1 mouse cellular context compared by ENCODE assay signal in the genomic region with DNA sequence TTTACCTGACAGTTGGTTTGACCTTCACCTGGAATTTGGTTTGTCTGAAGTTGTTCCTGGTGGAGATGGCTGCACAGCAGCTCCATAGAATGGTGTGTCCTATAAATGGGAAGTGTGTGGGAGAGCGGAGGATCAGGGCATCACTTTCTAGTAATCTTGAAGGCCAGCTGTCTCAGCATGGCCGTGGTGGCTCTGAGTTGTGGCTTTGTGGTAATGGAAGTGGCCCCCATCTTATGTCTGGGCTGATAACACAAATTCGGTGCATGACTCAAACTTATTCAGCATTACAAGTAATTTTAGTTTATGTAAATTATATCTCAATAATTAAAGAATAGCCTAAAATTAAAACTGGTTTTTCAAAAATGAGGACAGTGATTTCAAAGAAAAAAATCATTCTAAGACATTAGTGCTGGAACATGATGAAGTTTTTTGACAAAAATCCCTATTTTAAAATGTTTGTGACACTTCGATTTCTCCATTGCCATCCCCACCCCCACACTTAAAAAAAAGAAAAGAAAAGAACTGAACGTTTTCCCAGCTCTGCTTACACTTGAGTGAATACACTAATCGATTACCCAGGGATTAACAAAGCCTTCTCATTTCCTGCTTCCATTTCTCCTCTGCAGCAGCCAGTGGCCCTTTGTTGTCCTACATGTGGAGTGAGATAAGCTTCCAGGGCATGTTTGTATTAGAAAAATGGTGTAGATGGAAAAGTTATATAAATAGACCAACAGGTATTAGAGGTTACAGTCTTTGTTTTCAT.
A peak's percentile ranks its signal among the peaks of the same experiment; 100 is the strongest.
TF ChIP-seq lines count a peak whose summit lies in the region.

No protein-coding gene starts in this region.

TF ChIP-seq in MEL, 35 proteins besides CTCF, POLR2A, EP300 and RAD21 (continued from another document):
- TF ChIP-seq HCFC1 (IDR thresholded peaks at IDR 0.05; ENCODE audit: low read depth, low read length) (0 out of 2 replicates have a peak, but pooled peaks have one; percentile 31), MAFK (IDR thresholded peaks at IDR 0.05; ENCODE audit: borderline replicate concordance, low read depth, low read length) (peak; percentile 87), SMC3 (IDR thresholded peaks at IDR 0.05; ENCODE audit: low read depth, low read length) (no peak; the same call in 1 of the 2 replicates), ETS1 (IDR thresholded peaks at IDR 0.05; ENCODE audit: low read depth, low read length) (peak; percentile 96), JUND (IDR thresholded peaks at IDR 0.05; ENCODE audit: low read depth, low read length) (peak; percentile 83; the same call in 1 of the 2 replicates), UBTF (IDR thresholded peaks at IDR 0.05; ENCODE audit: borderline replicate concordance, insufficient read depth, low read depth, low read length) (no peak), SIN3A (IDR thresholded peaks at IDR 0.05; ENCODE audit: low read length) (peak; percentile 88), ZMIZ1 (IDR thresholded peaks at IDR 0.05; ENCODE audit: low read depth, low read length) (peak; percentile 48; the same call in 1 of the 2 replicates), E2F4 (IDR thresholded peaks at IDR 0.05; ENCODE audit: borderline replicate concordance, low read depth, low read length) (no peak), ZNF384 (IDR thresholded peaks at IDR 0.05; ENCODE audit: low read depth, low read length) (peak; percentile 52; the same call in 1 of the 2 replicates), TBP (IDR thresholded peaks at IDR 0.05; ENCODE audit: low read depth, low read length) (no peak), POLR2AphosphoS2 (IDR thresholded peaks at IDR 0.05; ENCODE audit: low read length) (0 out of 2 replicates have a peak, but pooled peaks have one; percentile 39), GABPA (IDR thresholded peaks at IDR 0.05; ENCODE audit: low read depth, low read length) (no peak), USF2 (IDR thresholded peaks at IDR 0.05; ENCODE audit: borderline replicate concordance in 1 of 2, insufficient read depth in 1 of 2, low read depth in 1 of 2, low read length in 2 of 2) (no peak), MAX (IDR thresholded peaks at IDR 0.05; ENCODE audit: low read length) (peak; percentile 34; the same call in 1 of the 2 replicates)
